Mouse (Mus musculus): ENCODE results near the gene Gm11127. TPM values are rescaled to one million over a fixed set of nuclear protein-coding genes. Genes with fewer than 3 reads are reported as not detected.

Gene Gm11127
- polyA plus RNA-seq (2012; rRNA removed) = 0.05 TPM in 1 of 2 replicates, not detected in the other

DNA sequence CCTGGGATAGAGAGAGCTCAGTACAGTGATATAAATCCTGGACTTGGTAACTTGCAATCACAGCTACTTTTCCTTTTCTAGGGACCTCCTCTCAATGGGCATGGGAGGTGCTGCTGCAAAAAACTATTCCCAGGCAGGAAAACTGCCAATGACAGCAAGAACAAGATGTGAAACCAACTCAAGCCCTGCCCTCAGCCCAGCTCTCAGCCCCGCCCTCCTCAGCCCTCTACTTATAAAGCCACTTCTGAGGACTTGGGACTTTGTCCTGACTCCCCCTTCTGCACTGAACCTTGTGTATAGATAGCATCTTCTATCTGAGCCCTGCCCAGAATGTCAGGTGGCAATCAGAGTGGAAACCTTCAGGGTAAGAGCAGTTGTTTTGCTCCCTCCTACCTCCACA, at the start of gene Gm11127:
Gene Gm11127, minus strand, starts transcription at position 10 of the 400 bp plus-strand sequence.

GRCm38 (mm10) chr17:36042610-36043169, 15.5 kb downstream of the Gm11127 start, which contains the start of the genes H2-T22 and Gm6034:
Gene H2-T22 (minus strand): TSS chr17:36042747.
Gene Gm6034 (plus strand): TSS chr17:36042961.

GRCm38 (mm10) chr17:36032351-36032875, 25.8 kb downstream of the Gm11127 start, which contains the start of gene H2-T23:
Gene H2-T23 (minus strand): TSS chr17:36032855.

GRCm38 (mm10) chr17:36020191-36021073, 37.7 kb downstream of the Gm11127 start, which contains the start of gene H2-T24:
Gene H2-T24 (minus strand): TSS chr17:36020560.

Other genes with a start within 250 kb of the Gm11127 start
- gene Ier3, start 236.7 kb downstream of the Gm11127 start, polyA plus RNA-seq (2012; rRNA removed) = 23.9 and 30.3 TPM in 2 replicates
- gene Flot1, start 235.1 kb downstream of the Gm11127 start, polyA plus RNA-seq (2012; rRNA removed) = 22.0 and 23.0 TPM in 2 replicates
- 102 and 111 TPM in 2 replicates for gene Tubb5, start 220.1 kb downstream of the Gm11127 start, polyA plus RNA-seq (2012; rRNA removed)
- gene Mdc1, start 216.9 kb downstream of the Gm11127 start, polyA plus RNA-seq (2012; rRNA removed) = 1.1 and 2.2 TPM in 2 replicates
- gene Nrm, start 197.1 kb downstream of the Gm11127 start, polyA plus RNA-seq (2012; rRNA removed) = 9.1 and 10.5 TPM in 2 replicates
- gene Ppp1r18, start 192.8 kb downstream of the Gm11127 start, polyA plus RNA-seq (2012; rRNA removed) = 12.3 and 16.8 TPM in 2 replicates
- 20.6 and 21.0 TPM in 2 replicates for gene Dhx16, start 178.6 kb downstream of the Gm11127 start, polyA plus RNA-seq (2012; rRNA removed)
- gene 2310061I04Rik, start 160.9 kb downstream of the Gm11127 start, polyA plus RNA-seq (2012; rRNA removed) = 53.9 and 85.6 TPM in 2 replicates
- gene Atat1, start 148.3 kb downstream of the Gm11127 start, polyA plus RNA-seq (2012; rRNA removed) = 22.6 and 22.8 TPM in 2 replicates
- gene Mrps18b, start 142.0 kb downstream of the Gm11127 start, polyA plus RNA-seq (2012; rRNA removed) = 38.4 and 50.2 TPM in 2 replicates
- gene Ppp1r10, start 141.9 kb downstream of the Gm11127 start, polyA plus RNA-seq (2012; rRNA removed) = 13.8 and 14.0 TPM in 2 replicates
- 39.1 and 41.5 TPM in 2 replicates for gene Abcf1, start 88.6 kb downstream of the Gm11127 start, polyA plus RNA-seq (2012; rRNA removed)
- gene Gnl1, start 78.5 kb downstream of the Gm11127 start, polyA plus RNA-seq (2012; rRNA removed) = 9.6 and 12.7 TPM in 2 replicates
- 6.3 and 6.9 TPM in 2 replicates for gene Prr3, start 78.1 kb downstream of the Gm11127 start, polyA plus RNA-seq (2012; rRNA removed)
- gene H2-T24, start 37.8 kb downstream of the Gm11127 start, polyA plus RNA-seq (2012; rRNA removed) = 0.18 and 0.83 TPM in 2 replicates
- 60.2 and 70.8 TPM in 2 replicates for gene H2-T23, start 25.5 kb downstream of the Gm11127 start, polyA plus RNA-seq (2012; rRNA removed)
- gene H2-T22, start 15.6 kb downstream of the Gm11127 start, polyA plus RNA-seq (2012; rRNA removed) = 13.8 and 15.3 TPM in 2 replicates
- 0.05 and 0.11 TPM in 2 replicates for gene Gm6034, start 15.4 kb downstream of the Gm11127 start, polyA plus RNA-seq (2012; rRNA removed)
- 0.12 TPM in 1 of 2 replicates, not detected in the other for gene Gm19684, start 63.3 kb upstream of the Gm11127 start, polyA plus RNA-seq (2012; rRNA removed)
- gene Gm7030, start 71.1 kb upstream of the Gm11127 start, polyA plus RNA-seq (2012; rRNA removed) = not detected in 2 replicates
- gene Gm8909, start 110.2 kb upstream of the Gm11127 start, polyA plus RNA-seq (2012; rRNA removed) = 0.17 and 0.55 TPM in 2 replicates
- gene H2-T3, start 131.9 kb upstream of the Gm11127 start, polyA plus RNA-seq (2012; rRNA removed) = not detected in 2 replicates
- gene Rpp21, start 199.7 kb upstream of the Gm11127 start, polyA plus RNA-seq (2012; rRNA removed) = 77.7 and 108 TPM in 2 replicates
- gene Trim39, start 213.9 kb upstream of the Gm11127 start, polyA plus RNA-seq (2012; rRNA removed) = 4.6 and 4.7 TPM in 2 replicates
- gene H2-M10.2, start 228.1 kb upstream of the Gm11127 start, polyA plus RNA-seq (2012; rRNA removed) = not detected in 2 replicates